Mouse (Mus musculus) hindbrain, embryonic 13.5 days (tissue): ENCODE results near the gene Prtg. TPM values are rescaled to one million over a fixed set of nuclear protein-coding genes. Genes with fewer than 3 reads are reported as not detected.

Experiments
- ATAC-seq: fragments of 200-750 bp; cut with Nextera tagmentation; 2 replicates; pipeline ENCODE4 v1.8.0; 2017; ENCODE audit warnings: moderate TSS enrichment; ENCODE audit not compliant: low FRiP score
- H3K27ac ChIP-seq: fragments of 300-500 bp; sonication (generic); 2 replicates; pipeline ENCODE4 v1.5.1; 2015; ENCODE audit warnings: inconsistent platforms, mild to moderate bottlenecking, moderate library complexity
- H3K27me3 ChIP-seq: fragments of 300-500 bp; sonication (generic); 2 replicates; pipeline ENCODE4 v1.6.1; 2015; ENCODE audit warnings: mild to moderate bottlenecking, inconsistent platforms
- H3K36me3 ChIP-seq: fragments of 300-500 bp; sonication (generic); 2 replicates; pipeline ENCODE4 v1.6.1; 2015; ENCODE audit warnings: mild to moderate bottlenecking, inconsistent platforms
- H3K4me1 ChIP-seq: fragments of 300-500 bp; sonication (generic); replicated peaks from 2 replicates; pipeline ENCODE4 v1.6.1; 2015; ENCODE audit warnings: inconsistent platforms
- H3K4me2 ChIP-seq: fragments of 300-500 bp; sonication (generic); 2 replicates; pipeline ENCODE4 v1.6.1; 2015; ENCODE audit warnings: inconsistent platforms, mild to moderate bottlenecking, moderate library complexity
- H3K4me3 ChIP-seq: fragments of 300-500 bp; sonication (generic); 2 replicates; pipeline ENCODE4 v1.5.1; 2015; ENCODE audit warnings: mild to moderate bottlenecking, inconsistent platforms
- H3K9ac ChIP-seq: fragments of 300-500 bp; sonication (generic); 2 replicates; pipeline ENCODE4 v1.6.1; 2015; ENCODE audit warnings: mild to moderate bottlenecking, inconsistent platforms
- H3K9me3 ChIP-seq: fragments of 300-500 bp; sonication (generic); 2 replicates; pipeline ENCODE4 v1.6.1; 2016; ENCODE audit warnings: inconsistent platforms
- WGBS: fragments of 180-500 bp; shearing (Covaris S2); methylation state at CpG from one replicate; pipeline ENCODE4 v1.1.7; 2015; 5-methylcytosine and 5-hydroxymethylcytosine counted together
- polyA plus RNA-seq: library from polyadenylated mRNA; unstranded; fragments of >200 nt; fragmentation: Nextera tagmentation; extraction: Ambion mirVana; gene quantifications from 2 replicates; pipeline ENCODE4 v1.2.1, GENCODE M21; 2015

The Prtg gene
- polyA plus RNA-seq, 1 experiment from 2014 or later, result 0.74 TPM

DNA sequence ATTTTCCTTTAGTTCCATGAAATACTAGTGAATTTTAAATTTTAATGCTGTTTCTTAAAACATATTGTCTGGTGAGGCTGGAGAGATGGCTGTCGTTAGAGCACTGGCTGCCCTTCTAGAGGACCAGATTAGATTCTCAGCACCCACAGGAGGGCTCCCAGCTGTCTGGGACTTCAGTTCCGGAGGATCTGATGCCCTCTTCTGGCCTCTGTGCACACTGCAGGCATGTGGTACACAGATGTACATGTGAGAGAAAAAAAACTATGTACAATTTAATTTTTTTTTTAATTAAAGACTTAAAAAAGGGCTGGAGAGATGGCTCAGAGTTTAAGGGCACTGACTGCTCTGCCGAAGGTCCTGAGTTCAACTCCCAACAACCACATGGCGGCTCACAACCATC is 128.6 kb downstream of the Prtg start:
- Histone ChIP-seq H3K36me3 (peaks cover 14% of the 10 kb centered on the region), H3K4me3 (no peak overlapping the region), H3K4me2 (no peak overlapping the region), H3K9ac (no peak overlapping the region), H3K9me3 (no peaks in the 10 kb centered on the region), H3K27me3 (no peaks in the 10 kb centered on the region), H3K4me1 (peaks cover 10% of the 10 kb centered on the region; the same call in 1 of the 2 replicates), H3K27ac (no peak overlapping the region)
- 87% methylated on average over 4 of the region's 4 CpGs for WGBS
- no peak for ATAC-seq

GRCm38 (mm10) chr9:72936301-72936700 is 129.6 kb downstream of the Prtg start:
- 81% methylated on average over 2 of the region's 2 CpGs for WGBS
- peaks cover 14% of the 10 kb centered on the region for H3K36me3 ChIP-seq
- peaks cover 7% of the 10 kb centered on the region; the same call in 1 of the 2 replicates for H3K4me1 ChIP-seq
- H3K27me3 ChIP-seq, result no peaks in the 10 kb centered on the region
- H3K27ac ChIP-seq, result no peak overlapping the region
- no peak overlapping the region for H3K4me3 ChIP-seq
- no peak for ATAC-seq
- H3K4me2 ChIP-seq, result no peak overlapping the region
- H3K9ac ChIP-seq, result no peak overlapping the region
- no peaks in the 10 kb centered on the region for H3K9me3 ChIP-seq

DNA sequence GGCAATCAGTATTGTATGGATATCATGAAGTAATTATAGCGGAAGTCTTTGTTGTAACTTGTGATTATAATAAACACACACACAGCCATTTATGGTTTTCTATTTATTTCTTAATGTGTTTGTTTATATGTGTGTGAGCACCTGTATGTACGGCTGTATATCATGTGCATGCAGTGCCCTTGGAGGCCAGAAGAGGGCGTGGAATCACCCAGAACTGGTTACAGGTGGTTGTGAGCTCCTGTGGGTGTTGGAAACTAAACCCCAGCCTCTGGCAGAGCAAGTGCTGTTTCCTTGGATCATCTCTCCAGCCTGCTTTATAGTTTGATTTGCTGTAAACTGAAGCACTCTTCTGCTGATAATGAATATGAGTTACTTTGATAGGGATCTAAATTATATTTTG is 136.8 kb downstream of the Prtg start:
- H3K36me3 ChIP-seq, result peaks cover 41% of the 10 kb centered on the region
- H3K4me1 ChIP-seq, result no peaks in the 10 kb centered on the region
- H3K4me2 ChIP-seq, result no peak overlapping the region
- no peak overlapping the region for H3K4me3 ChIP-seq
- H3K27ac ChIP-seq, result no peak overlapping the region
- 62% methylated on average over 3 of the region's 3 CpGs for WGBS
- no peak overlapping the region for H3K9ac ChIP-seq
- ATAC-seq, result no peak
- no peaks in the 10 kb centered on the region for H3K9me3 ChIP-seq
- no peaks in the 10 kb centered on the region for H3K27me3 ChIP-seq

GRCm38 (mm10) chr9:72944286-72944685 is 137.6 kb downstream of the Prtg start:
- Histone ChIP-seq H3K36me3 (peaks cover 41% of the 10 kb centered on the region), H3K9me3 (no peaks in the 10 kb centered on the region), H3K4me3 (no peak overlapping the region), H3K9ac (no peak overlapping the region), H3K27ac (no peak overlapping the region), H3K4me2 (no peak overlapping the region), H3K4me1 (no peaks in the 10 kb centered on the region), H3K27me3 (no peaks in the 10 kb centered on the region)
- ATAC-seq, result no peak
- WGBS, result 90% methylated on average over 13 of the region's 13 CpGs

- H3K4me2 ChIP-seq, result no peak overlapping the region
- H3K36me3 ChIP-seq, result peaks cover 44% of the 10 kb centered on the region
- ATAC-seq, result no peak
- WGBS, result 92% methylated on average over 1 of the region's 1 CpGs
- no peaks in the 10 kb centered on the region for H3K4me1 ChIP-seq
- no peak overlapping the region for H3K9ac ChIP-seq
- H3K27ac ChIP-seq, result no peak overlapping the region
- no peaks in the 10 kb centered on the region for H3K27me3 ChIP-seq
- H3K4me3 ChIP-seq, result no peak overlapping the region
- H3K9me3 ChIP-seq, result no peaks in the 10 kb centered on the region
Observed at GRCm38 (mm10) chr9:72947010-72947409, 140.3 kb downstream of the Prtg start.

- H3K27me3 ChIP-seq, result no peaks in the 10 kb centered on the region
- H3K9ac ChIP-seq, result no peak overlapping the region
- H3K4me1 ChIP-seq, result no peaks in the 10 kb centered on the region
- WGBS, result 82% methylated on average over 7 of the region's 7 CpGs
- no peak overlapping the region for H3K4me2 ChIP-seq
- H3K36me3 ChIP-seq, result peaks cover 30% of the 10 kb centered on the region
- no peak for ATAC-seq
- H3K4me3 ChIP-seq, result no peak overlapping the region
- H3K27ac ChIP-seq, result no peak overlapping the region
- H3K9me3 ChIP-seq, result no peaks in the 10 kb centered on the region
Observed at GRCm38 (mm10) chr9:72949572-72949971, 142.9 kb downstream of the Prtg start.

GRCm38 (mm10) chr9:72954746-72955145 is 148.1 kb downstream of the Prtg start:
- Histone ChIP-seq H3K36me3 (no peaks in the 10 kb centered on the region), H3K27ac (no peak overlapping the region), H3K9me3 (no peaks in the 10 kb centered on the region), H3K4me2 (no peak overlapping the region), H3K27me3 (no peaks in the 10 kb centered on the region), H3K9ac (no peak overlapping the region), H3K4me3 (no peak overlapping the region), H3K4me1 (peaks cover 11% of the 10 kb centered on the region)
- 53% methylated on average over 2 of the region's 2 CpGs for WGBS
- ATAC-seq, result no peak

- no peak overlapping the region for H3K4me3 ChIP-seq
- no peak overlapping the region for H3K27ac ChIP-seq
- H3K27me3 ChIP-seq, result no peaks in the 10 kb centered on the region
- WGBS, result 22% methylated on average over 1 of the region's 1 CpGs
- H3K36me3 ChIP-seq, result no peaks in the 10 kb centered on the region
- no peak; the same call in 1 of the 2 replicates for ATAC-seq
- H3K9me3 ChIP-seq, result no peaks in the 10 kb centered on the region
- H3K4me1 ChIP-seq, result peaks cover 11% of the 10 kb centered on the region
- no peak overlapping the region for H3K4me2 ChIP-seq
- H3K9ac ChIP-seq, result no peak overlapping the region
Observed at GRCm38 (mm10) chr9:72955546-72955945, 148.9 kb downstream of the Prtg start.

DNA sequence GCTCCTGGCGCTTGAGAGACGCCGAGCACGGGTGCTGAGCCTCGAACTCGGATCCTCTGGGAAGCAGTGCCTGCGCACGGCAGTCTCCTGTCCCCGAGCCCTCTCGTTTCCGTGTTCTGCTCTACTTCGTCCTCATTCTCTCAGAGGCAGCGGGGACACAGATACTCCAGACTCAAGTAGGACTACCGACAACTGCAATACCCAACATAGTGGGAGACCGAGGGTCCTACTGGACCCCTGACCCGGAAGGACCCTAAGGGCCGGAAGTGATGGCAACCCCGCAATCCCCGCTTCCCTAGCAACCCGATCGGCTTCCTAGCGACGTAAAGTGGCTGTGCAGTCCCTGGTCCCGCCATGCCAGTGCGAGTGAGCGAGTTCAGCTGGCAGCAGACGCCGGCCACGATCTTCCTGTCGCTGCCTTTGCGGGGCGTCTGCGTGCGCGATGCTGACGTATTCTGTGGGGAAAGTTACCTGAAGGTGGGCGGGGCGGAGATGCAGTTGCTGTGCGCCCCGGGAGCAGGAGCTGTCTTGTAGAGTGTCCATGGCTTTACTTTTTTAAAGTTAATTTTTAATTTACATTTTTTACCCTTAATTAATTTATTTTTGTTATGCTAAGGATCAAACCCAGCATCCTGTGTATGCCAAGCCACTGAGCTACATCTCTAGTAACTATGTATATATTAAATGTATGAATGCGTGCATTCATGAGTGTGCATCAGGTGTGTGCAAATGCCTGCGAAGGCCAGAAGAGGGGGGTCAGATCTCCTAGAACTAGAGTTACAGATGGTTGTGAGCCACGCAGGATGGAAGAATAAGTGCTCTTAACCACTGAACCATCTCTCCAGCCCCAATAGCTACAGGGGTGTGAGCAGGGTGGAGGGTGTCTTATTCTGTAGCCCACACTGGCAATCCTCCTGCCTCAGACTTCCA is 152.1 kb downstream of the Prtg start, which contains the start of the genes Dyx1c1 and Gm44503:
Dyx1c1 (plus strand) TSS at position 265 of the 930 bp plus-strand sequence.
Gm44503 (plus strand) TSS at position 332 of the 930 bp plus-strand sequence.
- peak within 1 kb of the TSS; percentile 56 for H3K4me3 ChIP-seq
- H3K27ac ChIP-seq, result peak within 1 kb of the TSS; percentile 79
- no peaks in the 10 kb centered on the region for H3K27me3 ChIP-seq
- H3K9ac ChIP-seq, result peak within 1 kb of the TSS; percentile 74
- no peaks in the 10 kb centered on the region for H3K9me3 ChIP-seq
- peaks cover 11% of the 10 kb centered on the region for H3K4me1 ChIP-seq
- no peaks in the 10 kb centered on the region for H3K36me3 ChIP-seq
- peak within 1 kb of the TSS; percentile 68 for H3K4me2 ChIP-seq
- peak; percentile 97 for ATAC-seq
- WGBS, result 2% methylated on average over 43 of the region's 43 CpGs

DNA sequence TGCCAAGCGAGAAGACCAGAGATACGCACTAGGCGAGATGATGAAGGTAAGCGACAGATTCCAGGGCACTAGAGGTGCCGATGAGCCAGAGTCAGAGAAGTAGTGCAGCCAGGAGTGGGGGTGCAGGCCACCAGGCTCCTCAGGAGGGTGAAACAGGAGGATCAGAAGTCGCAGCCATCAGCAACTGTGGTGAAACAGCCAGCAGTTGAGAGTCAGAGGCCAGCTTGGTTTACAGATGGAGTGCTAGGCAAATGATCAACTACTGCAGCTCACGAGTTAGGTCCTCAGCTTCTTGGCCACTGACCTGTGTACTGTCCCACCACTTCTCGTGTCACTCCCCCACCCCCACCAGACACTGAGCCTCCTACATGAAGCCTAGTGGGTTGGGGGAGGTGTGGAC is 154.7 kb downstream of the Prtg start:
- 76% methylated on average over 8 of the region's 8 CpGs for WGBS

GRCm38 (mm10) chr9:72961959-72962358 is 155.3 kb downstream of the Prtg start:
- Histone ChIP-seq H3K36me3 (no peaks in the 10 kb centered on the region), H3K4me2 (no peak overlapping the region), H3K4me3 (no peak overlapping the region), H3K4me1 (peaks cover 11% of the 10 kb centered on the region), H3K27me3 (no peaks in the 10 kb centered on the region), H3K9ac (no peak overlapping the region), H3K27ac (no peak overlapping the region), H3K9me3 (no peaks in the 10 kb centered on the region)
- no peak for ATAC-seq
- WGBS, result 84% methylated on average over 15 of the region's 15 CpGs

More for the DNA sequence above, 154.7 kb downstream of the Prtg start:
- Histone ChIP-seq H3K27me3 (no peaks in the 10 kb centered on the region), H3K4me1 (peaks cover 11% of the 10 kb centered on the region), H3K4me2 (no peak overlapping the region), H3K9me3 (no peaks in the 10 kb centered on the region), H3K4me3 (no peak overlapping the region), H3K36me3 (no peaks in the 10 kb centered on the region), H3K9ac (no peak overlapping the region), H3K27ac (no peak overlapping the region)
- ATAC-seq, result no peak
